In genomic region chr9:56881539-56882082, GRCm38 (mm10) we compare ENCODE assay signal across 15 mouse cellular contexts. TPM values are rescaled to one million over a fixed set of nuclear protein-coding genes. Genes with fewer than 3 reads are reported as not detected.
DNase-seq lines count a peak whose midpoint lies in the region; ATAC-seq lines count a peak whose summit lies in the region.
"Had no signal": no experiment of that assay in that cellular context is flagged by ENCODE, and none has a peak within 500 bp of the region (broad histone marks: within the 10 kb centered on the region; RNA-seq: fewer than 3 reads in every experiment).

No protein-coding gene starts in this region.

- no peak overlapping the region for H3K4me2 ChIP-seq in forebrain, embryonic 16.5 days (ENCODE audit: low read length)
- H3K4me2 ChIP-seq in forebrain, embryonic 14.5 days (ENCODE audit: low read length), result no peak overlapping the region
- no peak overlapping the region for H3K4me2 ChIP-seq in kidney, embryonic 14.5 days (replicated peaks; ENCODE audit: low read depth, low read length)
- H3K4me2 ChIP-seq: neural tube, embryonic 12.5 days had no signal

- WGBS in forebrain, embryonic 16.5 days, result 85% methylated on average over 3 of the region's 3 CpGs
- 90% methylated on average over 3 of the region's 3 CpGs for WGBS in forebrain, embryonic 14.5 days
- whole genome bisulfite sequencing in kidney, embryonic 14.5 days, result 70% methylated on average over 3 of the region's 3 CpGs

- no peaks in the 10 kb centered on the region for H3K9me3 ChIP-seq in forebrain, embryonic 16.5 days (ENCODE audit: control insufficient read depth, low read length)
- H3K9me3 ChIP-seq in forebrain, embryonic 14.5 days (replicated peaks; ENCODE audit: control insufficient read depth, low read length), result no peaks in the 10 kb centered on the region
- no peaks in the 10 kb centered on the region for H3K9me3 ChIP-seq in kidney, embryonic 14.5 days (ENCODE audit: control insufficient read depth, low read length)
- H3K9me3 ChIP-seq: neural tube, embryonic 12.5 days had no signal

- H3K27ac ChIP-seq in forebrain, embryonic 16.5 days (ENCODE audit: low read length), result no peak overlapping the region
- H3K27ac ChIP-seq in forebrain, embryonic 14.5 days (ENCODE audit: low read depth, low read length), result no peak overlapping the region
- no peak overlapping the region for H3K27ac ChIP-seq in kidney, embryonic 14.5 days (ENCODE audit: low read depth, low read length)
- H3K27ac ChIP-seq: neural tube, embryonic 12.5 days had no signal

- ATAC-seq in forebrain, embryonic 16.5 days, result peak; percentile 48; the same call in 1 of the 2 replicates
- ATAC-seq in forebrain, embryonic 14.5 days, result no peak
- no peak for ATAC-seq in kidney, embryonic 14.5 days (ENCODE audit: low FRiP score, low TSS enrichment)

- no peaks in the 10 kb centered on the region for H3K36me3 ChIP-seq in forebrain, embryonic 16.5 days (ENCODE audit: control insufficient read depth, insufficient read depth)
- no peaks in the 10 kb centered on the region for H3K36me3 ChIP-seq in forebrain, embryonic 14.5 days (ENCODE audit: control insufficient read depth, insufficient read depth, low read length)
- peaks cover 14% of the 10 kb centered on the region for H3K36me3 ChIP-seq in kidney, embryonic 14.5 days (ENCODE audit: control insufficient read depth, insufficient read depth, low read length)
- H3K36me3 ChIP-seq: neural tube, embryonic 12.5 days had no signal

- no peak overlapping the region for H3K9ac ChIP-seq in forebrain, embryonic 16.5 days (replicated peaks; ENCODE audit: low read depth, low read length)
- H3K9ac ChIP-seq in forebrain, embryonic 14.5 days (ENCODE audit: low read length), result no peak overlapping the region
- H3K9ac ChIP-seq in kidney, embryonic 14.5 days (ENCODE audit: low read depth, low read length), result 0 out of 2 replicates have a peak overlapping the region, but pooled peaks have one; percentile 7
- H3K9ac ChIP-seq: neural tube, embryonic 12.5 days had no signal

- no peaks in the 10 kb centered on the region for H3K27me3 ChIP-seq in forebrain, embryonic 16.5 days (replicated peaks; ENCODE audit: control insufficient read depth, insufficient read depth, low read length)
- no peaks in the 10 kb centered on the region for H3K27me3 ChIP-seq in forebrain, embryonic 14.5 days (replicated peaks; ENCODE audit: control insufficient read depth, insufficient read depth, low read length)
- H3K27me3 ChIP-seq in kidney, embryonic 14.5 days (ENCODE audit: control insufficient read depth, insufficient read depth, low read length), result no peaks in the 10 kb centered on the region
- H3K27me3 ChIP-seq: neural tube, embryonic 12.5 days had no signal

- H3K4me3 ChIP-seq in forebrain, embryonic 16.5 days (replicated peaks; ENCODE audit: low read length), result no peak overlapping the region
- no peak overlapping the region for H3K4me3 ChIP-seq in forebrain, embryonic 14.5 days (ENCODE audit: low read depth, low read length)
- no peak overlapping the region for H3K4me3 ChIP-seq in kidney, embryonic 14.5 days (ENCODE audit: low read length)
- H3K4me3 ChIP-seq: neural tube, embryonic 12.5 days had no signal

- no peaks in the 10 kb centered on the region; the same call in 1 of the 2 replicates for H3K4me1 ChIP-seq in forebrain, embryonic 16.5 days (replicated peaks; ENCODE audit: control insufficient read depth, insufficient read depth, low read length)
- H3K4me1 ChIP-seq in forebrain, embryonic 14.5 days (ENCODE audit: control insufficient read depth, insufficient read depth, low read length), result no peaks in the 10 kb centered on the region
- peaks cover 14% of the 10 kb centered on the region for H3K4me1 ChIP-seq in kidney, embryonic 14.5 days (ENCODE audit: control insufficient read depth, insufficient read depth, low read length)

- DNase-seq in forebrain, embryonic 14.5 days (ENCODE audit: low spot score), result no peak
- no peak for DNase-seq in kidney, adult 11 months
- DNase-seq in thymus, postnatal 0 days (ENCODE audit: low spot score), result peak; percentile 10
- DNase-seq in thymus, postnatal 14 days, result no peak
- DNase-seq in adrenal gland, postnatal 25 days, result no peak
- no peak for DNase-seq in cerebellum, postnatal 25 days
- DNase-seq: cerebellum, adult 18-20 months; kidney, postnatal 10 days; left cerebral cortex, postnatal 4 days; thymus, postnatal 25 days had no signal

RNA-seq across cellular contexts. Expression of gene Cspg4, which starts 16.8 kb away (rescaled TPM):
- 7.2 and 8.0 TPM in 2 replicates for polyA plus RNA-seq in forebrain, embryonic 16.5 days (2015; fragmentation: Nextera tagmentation; extraction: Ambion mirVana)
- 3.0 and 4.8 TPM in 2 replicates for polyA plus RNA-seq in forebrain, embryonic 14.5 days (2014; fragmentation: Nextera tagmentation; extraction: Ambion mirVana)
- polyA plus RNA-seq in kidney, embryonic 14.5 days (2014; fragmentation: Nextera tagmentation; extraction: Ambion mirVana), result 15.7 and 19.2 TPM in 2 replicates
- 0.91 and 1.4 TPM in 2 replicates for polyA plus RNA-seq in thymus, postnatal 0 days (2015; fragmentation: Nextera tagmentation; extraction: Ambion mirVana)
- 10.0 and 10.4 TPM in 2 replicates for total RNA-seq in adrenal gland, postnatal 25 days (2021)
- total RNA-seq: megakaryocyte, adult 5-6 weeks had no signal

RNA-seq across cellular contexts. Expression of gene Odf3l1, which starts 17.1 kb away (rescaled TPM):
- not detected in 2 replicates for polyA plus RNA-seq in forebrain, embryonic 16.5 days (2015; fragmentation: Nextera tagmentation; extraction: Ambion mirVana)
- not detected in 2 replicates for polyA plus RNA-seq in forebrain, embryonic 14.5 days (2014; fragmentation: Nextera tagmentation; extraction: Ambion mirVana)
- 0.20 TPM in 1 of 2 replicates, not detected in the other for polyA plus RNA-seq in kidney, embryonic 14.5 days (2014; fragmentation: Nextera tagmentation; extraction: Ambion mirVana)
- polyA plus RNA-seq in thymus, postnatal 0 days (2015; fragmentation: Nextera tagmentation; extraction: Ambion mirVana), result 0.13 TPM in 1 of 2 replicates, not detected in the other
- 1.6 and 1.8 TPM in 2 replicates for total RNA-seq in adrenal gland, postnatal 25 days (2021)
- total RNA-seq: left cerebral cortex, postnatal 4 days; megakaryocyte, adult 5-6 weeks; MEL had no signal
- polyA plus RNA-seq: neural tube, embryonic 12.5 days had no signal

RNA-seq across cellular contexts. Expression of gene Snx33, which starts 46.6 kb away (rescaled TPM):
- 2.2 and 3.1 TPM in 2 replicates for polyA plus RNA-seq in forebrain, embryonic 16.5 days (2015; fragmentation: Nextera tagmentation; extraction: Ambion mirVana)
- polyA plus RNA-seq in forebrain, embryonic 14.5 days (2014; fragmentation: Nextera tagmentation; extraction: Ambion mirVana), result 1.7 and 1.9 TPM in 2 replicates
- polyA plus RNA-seq in kidney, embryonic 14.5 days (2014; fragmentation: Nextera tagmentation; extraction: Ambion mirVana), result 4.1 and 8.3 TPM in 2 replicates
- polyA plus RNA-seq in thymus, postnatal 0 days (2015; fragmentation: Nextera tagmentation; extraction: Ambion mirVana), result 4.7 and 5.1 TPM in 2 replicates
- 28.6 and 35.1 TPM in 2 replicates for total RNA-seq in adrenal gland, postnatal 25 days (2021)

RNA-seq across cellular contexts. Expression of gene Imp3, which starts 55.7 kb away (rescaled TPM):
- 79.4 and 81.1 TPM in 2 replicates for polyA plus RNA-seq in forebrain, embryonic 16.5 days (2015; fragmentation: Nextera tagmentation; extraction: Ambion mirVana)
- polyA plus RNA-seq in forebrain, embryonic 14.5 days (2014; fragmentation: Nextera tagmentation; extraction: Ambion mirVana), result 91.1 and 100 TPM in 2 replicates
- 98.4 and 111 TPM in 2 replicates for polyA plus RNA-seq in kidney, embryonic 14.5 days (2014; fragmentation: Nextera tagmentation; extraction: Ambion mirVana)
- polyA plus RNA-seq in thymus, postnatal 0 days (2015; fragmentation: Nextera tagmentation; extraction: Ambion mirVana), result 154 and 160 TPM in 2 replicates
- total RNA-seq in adrenal gland, postnatal 25 days (2021), result 87.0 and 105 TPM in 2 replicates
